Mouse (Mus musculus): ENCODE data around the gene Il16.

Il16 gene

DNA sequence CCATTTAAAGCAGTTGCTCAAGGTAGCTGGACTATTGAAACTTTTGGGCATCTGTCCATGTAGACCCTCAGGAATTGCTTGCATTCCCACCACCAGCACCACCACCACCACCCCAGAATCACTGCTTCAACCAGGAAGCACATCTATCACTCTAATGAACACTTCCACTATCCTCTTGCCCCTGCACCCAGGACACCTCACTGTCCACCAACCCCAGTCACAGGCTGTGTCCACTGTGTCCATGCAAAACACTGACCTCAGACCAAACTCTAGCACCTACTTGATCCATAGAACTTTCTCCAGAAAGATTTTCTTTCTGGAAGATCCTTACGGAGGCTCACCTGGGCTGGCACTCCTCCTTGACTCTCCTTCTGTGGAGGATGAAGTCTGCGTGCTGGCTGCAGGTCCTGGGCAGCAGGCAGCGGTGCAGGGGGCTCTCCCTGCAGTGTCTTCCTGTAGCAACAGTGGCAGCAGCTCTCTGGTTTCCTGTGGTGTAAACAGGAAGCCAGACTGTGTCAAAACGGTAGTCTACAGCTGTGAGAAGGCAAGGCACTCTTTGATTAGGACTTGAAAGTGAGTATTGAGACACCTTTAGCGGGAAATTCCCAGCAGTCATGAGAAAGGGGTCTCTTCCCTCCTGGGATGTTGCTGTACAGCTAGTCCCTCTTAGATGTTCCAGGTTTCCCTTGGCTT lies 90.4 kb downstream of the Il16 start:
- in situ Hi-C loops (cut with MboI; ENCODE audit: unreplicated experiment in 2 of 2) = loop anchor here (5.0 to 25.0 kb wide), 5 partner anchors 152 to 793 kb away; partner anchors contain the start of genes Abhd17c (in 1 of the 2) and Mex3b (in 1 of the 2)

DNA sequence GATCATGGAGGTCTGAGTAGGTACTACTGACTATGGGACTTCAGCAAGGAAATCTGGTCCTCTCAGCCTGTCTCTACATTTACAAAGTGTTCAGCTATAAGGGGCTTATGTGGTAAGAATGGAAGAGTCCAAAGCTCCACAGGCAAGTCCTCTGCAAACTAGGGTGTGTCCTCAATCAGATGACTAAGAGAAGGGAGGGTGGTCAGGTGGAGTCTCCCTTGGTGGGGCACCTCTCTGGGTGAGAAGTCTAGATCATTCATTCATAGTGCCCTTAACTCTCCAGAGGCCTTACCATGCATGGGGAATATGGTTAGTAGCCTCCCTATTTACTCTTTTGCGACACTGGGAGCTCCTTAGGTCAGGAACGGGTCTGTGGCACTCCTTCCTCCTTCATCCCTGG lies 91.3 kb downstream of the Il16 start:
- in situ Hi-C loops (cut with MboI; ENCODE audit: unreplicated experiment in 2 of 2) = loop anchor here (10.0 to 25.0 kb wide), 3 partner anchors 458 to 792 kb away; partner anchors contain the start of genes Abhd17c (in 1 of the 2) and Mex3b (in 1 of the 2)

DNA sequence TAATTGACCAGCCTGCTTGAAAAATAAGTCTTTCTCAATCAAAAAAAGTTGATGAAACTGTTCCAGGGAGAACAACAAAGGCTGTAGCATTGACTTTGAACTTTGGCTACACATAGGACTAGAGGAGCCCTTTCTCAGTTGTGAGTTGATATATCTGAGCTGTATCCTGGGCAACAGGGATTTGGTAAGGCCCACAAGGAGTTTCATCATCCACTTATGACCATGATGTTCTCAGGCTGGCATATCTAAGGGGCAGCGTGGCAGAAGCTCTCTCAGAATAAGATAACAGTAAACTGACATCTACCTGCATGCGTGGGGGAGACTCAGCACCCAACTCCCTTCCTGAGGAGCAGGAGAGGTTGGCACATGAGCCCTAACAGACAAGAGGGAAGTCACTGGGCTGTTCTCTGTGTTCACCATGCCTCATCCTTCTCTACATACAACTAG lies 91.9 kb downstream of the Il16 start:
- in situ Hi-C loops (cut with MboI; ENCODE audit: unreplicated experiment in 2 of 2) = loop anchor here (10.0 to 25.0 kb wide), 3 partner anchors 459 to 791 kb away; partner anchors contain the start of genes Abhd17c (in 1 of the 2) and Mex3b (in 1 of the 2)

DNA sequence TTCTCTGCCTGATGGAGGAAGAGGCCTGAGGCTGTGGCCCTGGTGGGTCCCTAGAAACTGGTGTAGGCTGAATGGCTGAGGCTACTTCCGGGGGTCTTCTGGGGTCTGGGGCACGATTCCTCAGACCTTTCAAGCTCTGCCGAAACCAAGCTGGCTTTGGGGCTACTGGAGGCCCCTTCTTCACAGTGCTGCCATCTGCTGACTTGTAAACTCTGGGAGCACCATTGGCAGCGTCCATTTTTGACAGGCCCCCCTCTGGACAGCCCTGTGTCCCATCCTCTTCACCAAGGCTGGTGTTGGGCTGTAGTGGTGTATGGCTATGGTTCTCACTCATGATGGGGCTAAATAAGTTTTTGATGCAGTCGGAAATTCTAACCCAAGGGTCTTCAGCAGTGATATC lies 93.0 kb downstream of the Il16 start:
- in situ Hi-C loops (cut with MboI; ENCODE audit: unreplicated experiment in 2 of 2) = loop anchor here (10.0 to 25.0 kb wide), 3 partner anchors 460 to 790 kb away; partner anchors contain the start of genes Abhd17c (in 1 of the 2) and Mex3b (in 1 of the 2)

DNA sequence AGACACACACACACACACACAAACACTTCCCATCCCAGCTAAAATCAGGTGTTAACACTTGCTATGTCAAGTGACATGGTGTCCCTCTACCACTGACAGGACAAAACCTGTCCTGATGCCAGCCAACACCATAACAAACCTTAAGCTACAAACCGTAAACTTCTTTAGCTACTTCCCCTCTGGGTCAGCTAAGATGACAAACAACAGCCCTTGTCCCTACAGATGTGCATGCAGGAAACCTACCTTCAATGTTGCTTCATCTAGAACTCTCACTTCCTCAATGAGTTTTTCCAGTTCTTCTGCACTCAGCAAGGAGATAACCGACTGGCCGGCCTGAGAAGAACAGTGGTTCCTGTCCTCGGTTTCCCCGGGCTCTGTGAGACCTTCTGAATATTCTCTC lies 94.9 kb downstream of the Il16 start:
- in situ Hi-C loops (cut with MboI; ENCODE audit: unreplicated experiment in 2 of 2) = loop anchor here (10.0 to 25.0 kb wide), 3 partner anchors 462 to 788 kb away; partner anchors contain the start of genes Abhd17c (in 1 of the 2) and Mex3b (in 1 of the 2)

DNA sequence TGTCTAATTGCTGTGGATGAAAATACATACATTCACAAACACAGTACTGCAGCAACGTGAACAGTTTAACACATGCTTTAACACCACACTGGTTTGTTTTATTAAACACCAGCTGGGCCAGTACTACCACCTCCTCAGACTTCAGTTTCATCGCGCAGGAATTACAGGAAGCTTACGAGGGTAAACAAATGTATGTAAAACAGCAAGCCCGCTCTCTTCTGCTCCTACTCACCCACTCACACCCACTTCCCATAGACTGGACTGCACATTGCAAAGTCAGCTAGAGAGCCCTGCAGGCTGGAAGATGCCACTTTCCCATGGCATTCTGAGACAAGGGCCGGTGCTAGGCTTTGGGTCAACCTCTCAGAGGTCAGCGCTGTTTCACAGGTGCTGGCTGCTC lies 96.7 kb downstream of the Il16 start:
- in situ Hi-C loops (cut with MboI; ENCODE audit: unreplicated experiment in 2 of 2) = loop anchor here (10.0 to 25.0 kb wide), 2 partner anchors 156 to 1038 kb away; partner anchors contain the start of gene Zfand6 (in 1 of the 2)

DNA sequence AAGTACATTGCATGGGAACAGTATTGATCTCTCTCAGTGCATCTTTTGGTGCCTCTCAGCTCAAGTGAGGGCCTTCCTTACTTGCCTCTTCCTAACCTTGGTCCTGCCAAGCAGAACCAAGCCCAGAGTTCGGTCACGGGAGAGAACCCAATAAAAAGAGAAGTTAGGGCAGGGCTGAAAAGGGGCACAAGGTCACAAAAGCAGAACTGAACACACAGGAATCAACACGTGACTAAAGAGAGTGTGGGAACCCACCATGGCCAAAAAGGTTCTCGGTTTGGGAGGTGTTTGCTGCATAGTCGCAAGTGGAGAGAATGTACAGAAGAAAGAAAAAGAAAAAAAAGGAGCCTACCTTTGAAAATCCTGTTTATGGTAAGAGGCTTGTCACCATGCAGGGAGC lies 100.0 kb downstream of the Il16 start:
- in situ Hi-C loops (cut with MboI; ENCODE audit: unreplicated experiment in 2 of 2) = loop anchor here (10.0 to 25.0 kb wide), 2 partner anchors 159 to 1042 kb away; partner anchors contain the start of gene Zfand6 (in 1 of the 2)

DNA sequence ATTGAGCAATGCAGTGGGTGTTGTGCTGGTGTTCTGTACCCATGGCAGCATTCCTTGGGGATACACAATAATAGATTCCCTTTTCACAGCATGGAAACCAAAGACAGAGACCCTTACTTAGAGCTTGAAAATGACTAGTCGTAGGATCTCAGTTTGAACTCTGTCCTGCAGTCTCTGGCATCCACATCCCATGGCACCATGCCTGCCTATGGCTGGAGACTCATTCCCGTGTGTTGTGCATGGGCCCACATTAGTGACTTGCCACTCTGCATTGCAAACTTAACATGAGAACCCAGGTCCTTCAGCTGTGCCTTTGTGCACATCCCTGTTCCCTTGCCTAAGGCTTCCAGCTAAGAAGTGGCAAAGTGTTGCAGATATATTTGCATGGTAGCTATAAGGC lies 100.8 kb downstream of the Il16 start:
- in situ Hi-C loops (cut with MboI; ENCODE audit: unreplicated experiment in 2 of 2) = loop anchor here (10.0 to 25.0 kb wide), 2 partner anchors 160 to 1043 kb away; partner anchors contain the start of gene Zfand6 (in 1 of the 2)

DNA sequence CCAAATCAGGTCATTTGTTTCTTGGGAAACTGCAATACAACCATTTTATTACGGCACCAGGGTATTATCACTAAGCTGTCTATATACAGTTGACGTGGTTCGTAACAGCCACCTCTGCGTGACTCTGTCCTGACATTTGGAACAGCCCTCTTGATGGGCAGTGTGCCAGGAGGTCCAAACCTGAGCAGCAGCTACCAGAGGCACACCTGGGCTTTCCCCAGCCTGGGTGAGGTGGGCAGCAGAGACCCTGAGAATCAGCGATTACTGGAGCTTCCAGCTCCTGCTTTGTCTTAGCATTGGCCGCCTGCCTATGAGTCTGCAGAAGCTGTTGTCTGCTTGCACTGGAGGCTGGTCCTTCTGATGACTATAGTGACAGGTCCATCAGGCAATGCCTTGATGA lies 101.9 kb downstream of the Il16 start:
- in situ Hi-C loops (cut with MboI; ENCODE audit: unreplicated experiment in 2 of 2) = loop anchor here (10.0 to 25.0 kb wide), 2 partner anchors 161 to 1044 kb away; partner anchors contain the start of gene Zfand6 (in 1 of the 2)

DNA sequence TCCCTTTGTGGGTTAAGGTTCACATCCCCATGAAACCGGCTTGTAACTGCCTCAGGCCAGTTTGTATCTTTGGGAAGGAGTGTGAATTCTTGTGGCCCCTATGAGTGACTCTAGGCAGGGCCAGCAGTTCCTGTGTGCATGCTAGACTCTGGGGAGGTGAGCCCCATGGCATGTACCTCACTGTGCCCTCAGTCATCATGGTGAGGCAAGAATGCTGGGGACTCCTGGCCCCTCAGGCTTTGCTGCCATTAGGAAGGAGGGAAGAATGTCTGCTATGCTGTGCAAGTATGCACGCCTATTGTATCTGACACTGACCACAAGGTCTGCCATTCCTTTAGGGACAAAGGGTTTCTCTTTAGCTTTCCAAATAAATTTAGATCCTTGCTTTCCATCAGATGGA lies 104.4 kb downstream of the Il16 start:
- in situ Hi-C loops (cut with MboI; ENCODE audit: unreplicated experiment in 2 of 2) = loop anchor here (10.0 to 25.0 kb wide), 2 partner anchors 164 to 1046 kb away; partner anchors contain the start of gene Zfand6 (in 1 of the 2)

DNA sequence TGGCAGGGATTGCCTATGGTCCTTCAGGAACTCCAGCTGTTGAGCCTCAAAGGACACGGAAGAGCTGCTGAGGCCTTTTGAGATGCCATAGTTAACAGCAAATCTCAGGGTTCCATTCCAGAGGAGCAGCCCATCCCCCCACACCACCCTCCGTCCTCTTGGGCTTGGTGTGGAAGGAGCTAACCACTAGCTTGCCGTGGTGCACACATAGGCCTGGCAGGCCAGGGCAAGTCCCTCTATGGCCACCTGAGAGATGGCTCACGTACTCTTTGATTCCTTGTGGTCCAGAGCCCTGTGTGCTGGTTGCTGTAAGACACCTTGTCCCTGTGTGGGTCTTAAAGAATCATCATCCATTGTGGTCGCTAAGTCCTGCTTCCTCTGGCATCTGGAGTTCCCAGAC lies 104.9 kb downstream of the Il16 start:
- in situ Hi-C loops (cut with MboI; ENCODE audit: unreplicated experiment in 2 of 2) = loop anchor here (10.0 to 25.0 kb wide), 2 partner anchors 164 to 1047 kb away; partner anchors contain the start of gene Zfand6 (in 1 of the 2)

DNA sequence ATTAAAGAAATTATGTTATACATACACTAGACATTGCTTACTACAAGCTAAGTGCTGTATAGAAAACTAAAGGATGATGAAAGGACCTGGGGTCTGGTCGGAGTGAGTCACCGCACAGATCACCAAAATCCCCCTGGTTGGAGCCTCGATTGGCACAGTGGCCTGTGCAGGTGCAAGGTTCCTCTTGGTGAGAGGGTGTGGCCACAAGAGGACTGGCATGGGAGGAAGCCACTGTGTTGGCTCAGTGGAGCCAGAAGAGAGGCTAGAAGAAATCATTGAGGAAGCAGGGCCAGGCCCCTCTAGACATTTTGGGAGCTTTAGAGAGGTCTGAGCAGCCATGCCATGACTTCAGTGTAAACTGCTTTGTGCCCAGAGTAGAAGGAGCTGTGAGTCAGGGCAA lies 106.4 kb downstream of the Il16 start:
- in situ Hi-C loops (cut with MboI; ENCODE audit: unreplicated experiment in 2 of 2) = loop anchor here in 1 of 2 experiments (25.0 kb wide), 1 partner anchor 1048 kb away; the partner anchor contains the start of gene Zfand6

DNA sequence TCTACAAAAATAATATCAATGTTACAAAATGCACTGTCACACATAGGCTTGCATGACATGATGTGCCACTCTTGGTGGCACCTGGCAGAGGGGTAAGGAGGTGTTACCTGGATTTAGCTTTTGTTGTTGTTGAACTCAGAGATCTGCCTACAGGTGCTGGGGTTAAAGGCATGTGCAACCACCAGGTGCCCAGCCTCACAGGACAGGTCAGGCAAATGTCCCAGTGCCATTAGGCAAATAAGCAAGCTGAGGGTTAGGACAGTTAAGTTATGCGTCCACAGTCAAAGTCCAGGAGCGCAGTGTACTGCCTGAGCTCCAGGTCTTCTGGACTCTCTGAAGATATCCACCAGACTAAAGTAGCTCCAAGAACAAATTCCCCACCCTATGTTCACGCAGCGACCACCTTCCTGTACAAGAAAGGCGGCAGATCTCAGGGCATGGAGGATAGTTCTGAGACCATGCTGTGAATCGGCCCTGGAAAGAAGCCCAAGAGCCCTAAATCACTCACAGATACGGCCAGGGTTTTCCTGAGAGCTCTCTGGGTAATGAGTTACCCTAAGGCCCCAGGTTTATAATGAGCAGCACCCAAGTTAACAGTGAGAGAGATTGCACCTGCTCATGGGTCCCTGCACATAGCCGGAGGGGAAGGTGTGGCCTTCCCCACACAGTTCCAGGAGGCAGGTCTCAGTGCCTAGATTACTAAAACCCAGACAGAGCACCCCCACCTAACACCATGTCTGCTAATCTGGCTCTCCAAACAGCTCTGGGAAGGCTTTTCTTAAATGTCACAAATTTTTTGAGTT lies 107.5 kb downstream of the Il16 start:
- in situ Hi-C loops (cut with MboI; ENCODE audit: unreplicated experiment in 2 of 2) = loop anchor here in 1 of 2 experiments (25.0 kb wide), 1 partner anchor 1049 kb away; the partner anchor contains the start of gene Zfand6

DNA sequence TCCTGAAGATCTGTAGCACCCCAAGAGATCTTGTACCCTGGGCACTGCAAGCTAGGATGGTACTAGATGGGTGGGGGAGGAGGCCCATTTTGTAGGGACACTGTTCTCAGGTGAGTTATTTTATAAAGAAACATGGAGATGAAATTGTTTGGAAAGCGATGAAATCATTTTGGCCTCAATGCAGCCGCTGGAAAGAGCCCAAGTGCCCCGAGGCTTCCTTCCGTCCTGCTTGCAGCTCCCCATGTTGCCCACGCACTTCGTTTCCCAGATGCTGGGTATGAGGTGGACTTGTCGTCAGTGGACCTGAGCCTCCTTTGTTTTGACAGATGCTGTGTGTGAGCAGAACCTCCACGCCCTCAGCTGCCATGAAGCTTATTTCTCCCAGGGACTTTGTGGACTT lies 109.1 kb downstream of the Il16 start:
- in situ Hi-C loops (cut with MboI; ENCODE audit: unreplicated experiment in 2 of 2) = loop anchor here in 1 of 2 experiments (25.0 kb wide), 1 partner anchor 1051 kb away; the partner anchor contains the start of gene Zfand6

DNA sequence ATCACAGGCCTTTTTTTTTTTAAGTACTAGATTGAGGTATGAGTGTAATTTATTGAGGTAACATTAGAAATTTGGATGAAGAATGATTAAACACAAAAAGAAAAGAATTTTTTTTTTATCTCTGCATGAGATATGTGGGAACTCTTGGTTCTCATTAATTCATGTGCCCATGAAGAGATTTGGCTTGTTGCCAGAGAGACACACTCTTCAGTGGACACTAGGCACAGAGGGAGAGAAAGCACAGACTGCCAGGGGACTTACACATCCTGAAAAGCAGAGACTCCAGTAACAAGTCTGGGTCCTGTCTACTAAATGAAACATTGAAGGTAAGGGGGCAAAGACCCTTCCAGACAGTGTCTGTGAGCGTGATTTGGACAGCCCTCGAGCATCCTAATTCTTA lies 109.8 kb downstream of the Il16 start:
- in situ Hi-C loops (cut with MboI; ENCODE audit: unreplicated experiment in 2 of 2) = loop anchor here in 1 of 2 experiments (25.0 kb wide), 1 partner anchor 1052 kb away; the partner anchor contains the start of gene Zfand6

DNA sequence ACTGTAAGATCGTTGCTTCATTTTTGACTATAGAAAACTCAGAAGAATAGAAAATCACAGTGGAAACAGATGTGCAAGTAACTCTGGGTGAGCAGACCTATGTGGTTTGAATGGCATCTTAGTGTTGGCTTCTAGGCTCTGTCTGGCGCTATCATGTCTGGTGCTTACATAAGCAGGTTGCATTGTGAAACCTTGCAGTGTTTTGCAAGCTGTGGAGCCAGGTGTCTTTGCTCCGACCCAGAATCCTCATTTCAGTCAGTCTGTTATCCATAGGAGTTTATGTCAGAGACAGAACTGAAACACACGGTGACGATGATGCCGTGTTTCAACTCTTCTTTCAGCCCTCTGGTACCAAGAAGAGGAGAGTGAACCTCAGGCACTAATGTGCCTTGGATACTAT lies 111.7 kb downstream of the Il16 start:
- in situ Hi-C loops (cut with MboI; ENCODE audit: unreplicated experiment in 2 of 2) = loop anchor here in 1 of 2 experiments (25.0 kb wide), 1 partner anchor 1053 kb away; the partner anchor contains the start of gene Zfand6

DNA sequence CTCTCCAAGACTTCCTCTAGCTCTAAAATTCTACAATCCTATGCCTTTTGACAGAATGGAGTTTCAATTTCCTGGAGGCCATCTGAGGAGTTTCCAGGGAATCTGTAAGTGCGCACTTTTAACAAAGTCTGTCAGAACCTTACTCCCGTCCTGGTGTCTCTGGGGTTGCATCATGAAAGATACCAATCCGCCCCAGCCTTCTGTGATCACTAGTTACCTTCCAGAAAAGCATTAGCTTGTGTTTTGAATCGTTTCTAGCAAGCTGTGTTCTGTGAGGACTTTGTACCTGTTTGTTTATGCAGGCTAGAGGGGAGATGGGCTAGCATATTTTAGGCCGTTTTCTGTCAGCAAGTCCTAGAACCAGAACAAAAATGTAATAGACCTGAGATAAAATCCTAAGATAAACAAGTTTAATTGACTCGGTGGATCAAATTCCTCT lies 112.8 kb downstream of the Il16 start:
- in situ Hi-C loops (cut with MboI; ENCODE audit: unreplicated experiment in 2 of 2) = loop anchor here in 1 of 2 experiments (25.0 kb wide), 1 partner anchor 1055 kb away; the partner anchor contains the start of gene Zfand6

DNA sequence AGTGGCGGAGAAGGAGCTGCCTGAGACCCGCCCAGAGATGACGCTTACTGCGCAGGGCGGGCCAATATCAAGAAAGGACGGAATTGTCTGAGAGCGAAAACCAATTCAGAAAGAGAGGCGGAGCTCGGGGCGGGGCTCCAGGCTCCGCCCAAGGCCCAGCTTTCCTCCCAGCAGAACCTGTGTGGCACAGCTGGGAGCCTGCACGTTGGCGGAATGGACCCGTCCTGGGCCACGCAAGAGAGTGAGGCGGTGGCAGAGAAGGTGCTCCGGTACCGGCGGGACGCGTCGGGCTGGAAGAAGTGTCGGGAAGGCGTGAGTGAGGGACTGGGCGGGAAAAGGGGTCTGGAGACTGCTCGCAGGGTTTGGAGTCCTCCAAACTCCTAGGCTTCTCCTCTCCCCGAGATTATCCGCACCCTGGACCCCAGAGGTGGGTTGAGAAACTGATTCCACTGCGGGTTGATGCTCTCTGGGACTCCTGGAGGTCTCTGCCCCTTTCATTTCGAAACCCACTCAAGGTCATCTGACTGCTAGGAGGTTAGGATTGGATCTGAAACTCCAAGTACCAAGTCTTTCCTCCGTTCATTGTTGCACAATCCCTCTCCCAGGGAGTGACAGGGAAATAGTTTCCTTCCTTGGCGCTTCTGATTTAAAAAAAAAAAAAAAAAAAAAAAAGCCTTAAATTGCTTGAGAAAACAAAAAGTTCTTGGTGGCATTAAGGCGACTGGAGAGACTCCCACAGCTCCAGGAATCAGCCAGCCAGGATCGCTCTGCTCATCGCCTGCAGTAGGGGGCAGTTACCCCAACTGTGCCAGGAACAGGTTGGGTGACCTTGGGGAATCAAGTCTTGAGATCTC lies 113.5 kb downstream of the Il16 start, which contains the start of gene Stard5:
TSS of gene Stard5 (plus strand) at position 132 of the 854 bp plus-strand sequence.
- in situ Hi-C loops (cut with MboI; ENCODE audit: unreplicated experiment in 2 of 2) = loop anchor here in 1 of 2 experiments (25.0 kb wide), 1 partner anchor 1055 kb away; the partner anchor contains the start of gene Zfand6

Measured in v-Abl transformed pro-B cells (cell line).